Mouse (Mus musculus) myocyte (in vitro differentiated cells): Measurements from ENCODE around the gene Plscr1.

ENCODE experiments used
- MAX ChIP-seq: IDR thresholded peaks from one replicate; pipeline ENCODE4 v1.6.1; 2011; ENCODE audit warnings: low read depth, mild to moderate bottlenecking, control low read depth
- POLR2A ChIP-seq: IDR thresholded peaks from one replicate; pipeline ENCODE4 v1.6.1; 2011; ENCODE audit warnings: low read depth, mild to moderate bottlenecking, control low read depth, moderate library complexity; ENCODE audit not compliant: insufficient read length
- POLR2AphosphoS2 ChIP-seq: IDR thresholded peaks from one replicate; pipeline ENCODE4 v1.6.1; 2011; ENCODE audit warnings: low read depth, control low read depth; ENCODE audit not compliant: insufficient read length
- TCF3 ChIP-seq: IDR thresholded peaks from one replicate; pipeline ENCODE4 v1.6.1; 2011; ENCODE audit warnings: low read depth, control low read depth; ENCODE audit not compliant: insufficient read length

DNA sequence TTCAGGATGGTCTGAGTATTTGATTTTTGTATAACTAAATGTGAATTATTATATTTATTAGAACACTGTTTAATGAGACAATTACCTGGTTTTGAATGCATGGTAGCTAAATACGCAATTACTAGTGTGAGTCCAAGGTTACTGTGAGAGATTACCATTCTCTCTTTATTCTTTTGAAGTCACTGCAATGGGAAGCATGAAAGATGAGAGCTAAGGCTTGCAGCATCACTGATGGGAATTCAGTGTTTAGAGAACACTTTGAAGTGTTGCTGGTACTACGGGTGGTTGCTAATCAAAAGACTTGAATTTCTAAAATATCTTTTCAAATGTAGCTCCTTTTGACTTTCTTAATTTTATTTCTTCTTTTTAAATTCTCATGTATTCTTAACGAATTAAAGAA is 39.7 kb upstream of the Plscr1 start:
- TF ChIP-seq POLR2A (no peak), MAX (no peak), POLR2AphosphoS2 (no peak), TCF3 (no peak)
